Mouse (Mus musculus): ENCODE data around the gene Nipal1. TPM values are rescaled to one million over a fixed set of nuclear protein-coding genes. Genes with fewer than 3 reads are reported as not detected.

The Nipal1 gene
- polyA plus RNA-seq, 1 experiment from 2014 or later = 5.6 TPM

- peaks cover 2% of the 10 kb centered on the region; the same call in 1 of the 2 replicates for H3K27me3 ChIP-seq (ENCODE audit: insufficient read depth, low read length)
- H3K9me3 ChIP-seq (ENCODE audit: low read length) = no peaks in the 10 kb centered on the region
- peaks cover 16% of the 10 kb centered on the region; the same call in 1 of the 2 replicates for H3K4me1 ChIP-seq (ENCODE audit: insufficient read depth, low read length)
- ATAC-seq (ENCODE audit: low FRiP score, low TSS enrichment) = no peak
- no peak overlapping the region for H3K27ac ChIP-seq (ENCODE audit: low read length)
- H3K4me3 ChIP-seq (ENCODE audit: low read length) = no peak overlapping the region
- WGBS = 59% methylated on average over 7 of the region's 7 CpGs
- H3K4me2 ChIP-seq (replicated peaks; ENCODE audit: low read depth, low read length) = no peak overlapping the region
- H3K36me3 ChIP-seq (ENCODE audit: insufficient read depth, low read length) = no peaks in the 10 kb centered on the region
- H3K9ac ChIP-seq (replicated peaks; ENCODE audit: low read length) = no peak overlapping the region
These were observed 3.9 kb upstream of the Nipal1 start for GRCm38 (mm10) chr5:72643655-72644054.

GRCm38 (mm10) chr5:72644175-72644574, 3.4 kb upstream of the Nipal1 start, which contains the start of gene Cnga1:
TSS of gene Cnga1 (minus strand) at chr5:72644275.
- no peaks in the 10 kb centered on the region for H3K9me3 ChIP-seq (ENCODE audit: low read length)
- no peak within 1 kb of the TSS for H3K27ac ChIP-seq (ENCODE audit: low read length)
- no peaks in the 10 kb centered on the region for H3K36me3 ChIP-seq (ENCODE audit: insufficient read depth, low read length)
- ATAC-seq (ENCODE audit: low FRiP score, low TSS enrichment) = no peak
- no peak within 1 kb of the TSS for H3K4me3 ChIP-seq (ENCODE audit: low read length)
- H3K4me2 ChIP-seq (replicated peaks; ENCODE audit: low read depth, low read length) = no peak within 1 kb of the TSS
- peaks cover 16% of the 10 kb centered on the region; the same call in 1 of the 2 replicates for H3K4me1 ChIP-seq (ENCODE audit: insufficient read depth, low read length)
- H3K9ac ChIP-seq (replicated peaks; ENCODE audit: low read length) = no peak within 1 kb of the TSS
- peaks cover 7% of the 10 kb centered on the region; the same call in 1 of the 2 replicates for H3K27me3 ChIP-seq (ENCODE audit: insufficient read depth, low read length)
- 48% methylated on average over 1 of the region's 1 CpGs for WGBS

GRCm38 (mm10) chr5:72646131-72646530, 1.5 kb upstream of the Nipal1 start:
- Histone ChIP-seq H3K9me3 (ENCODE audit: low read length) (no peaks in the 10 kb centered on the region), H3K27me3 (ENCODE audit: insufficient read depth, low read length) (peaks cover 9% of the 10 kb centered on the region; the same call in 1 of the 2 replicates), H3K36me3 (ENCODE audit: insufficient read depth, low read length) (no peaks in the 10 kb centered on the region), H3K4me1 (ENCODE audit: insufficient read depth, low read length) (peaks cover 16% of the 10 kb centered on the region; the same call in 1 of the 2 replicates), H3K9ac (replicated peaks; ENCODE audit: low read length) (no peak overlapping the region), H3K4me3 (ENCODE audit: low read length) (no peak overlapping the region), H3K27ac (ENCODE audit: low read length) (no peak overlapping the region), H3K4me2 (replicated peaks; ENCODE audit: low read depth, low read length) (no peak overlapping the region)
- ATAC-seq (ENCODE audit: low FRiP score, low TSS enrichment) = no peak
- 31% methylated on average over 10 of the region's 10 CpGs for WGBS

GRCm38 (mm10) chr5:72646996-72647395, 599 bp upstream of the Nipal1 start:
- WGBS = 18% methylated on average over 10 of the region's 10 CpGs
- no peak for ATAC-seq (ENCODE audit: low FRiP score, low TSS enrichment)
- H3K9ac ChIP-seq (replicated peaks; ENCODE audit: low read length) = peak overlapping the region; percentile 44; the same call in 1 of the 2 replicates
- H3K4me1 ChIP-seq (ENCODE audit: insufficient read depth, low read length) = peaks cover 16% of the 10 kb centered on the region; the same call in 1 of the 2 replicates
- peak overlapping the region; percentile 56 for H3K4me3 ChIP-seq (ENCODE audit: low read length)
- H3K36me3 ChIP-seq (ENCODE audit: insufficient read depth, low read length) = no peaks in the 10 kb centered on the region
- H3K27me3 ChIP-seq (ENCODE audit: insufficient read depth, low read length) = peaks cover 9% of the 10 kb centered on the region; the same call in 1 of the 2 replicates
- no peak overlapping the region for H3K27ac ChIP-seq (ENCODE audit: low read length)
- H3K4me2 ChIP-seq (replicated peaks; ENCODE audit: low read depth, low read length) = peak overlapping the region; percentile 91
- no peaks in the 10 kb centered on the region for H3K9me3 ChIP-seq (ENCODE audit: low read length)

GRCm38 (mm10) chr5:72647958-72648595, 482 bp downstream of the Nipal1 start:
- peak; percentile 65; the same call in 1 of the 2 replicates for ATAC-seq (ENCODE audit: low FRiP score, low TSS enrichment)
- peak overlapping the region; percentile 60 for H3K9ac ChIP-seq (replicated peaks; ENCODE audit: low read length)
- H3K4me1 ChIP-seq (ENCODE audit: insufficient read depth, low read length) = peaks cover 16% of the 10 kb centered on the region; the same call in 1 of the 2 replicates
- no peaks in the 10 kb centered on the region for H3K9me3 ChIP-seq (ENCODE audit: low read length)
- no peak overlapping the region for H3K27ac ChIP-seq (ENCODE audit: low read length)
- H3K36me3 ChIP-seq (ENCODE audit: insufficient read depth, low read length) = no peaks in the 10 kb centered on the region
- peak overlapping the region; percentile 91 for H3K4me2 ChIP-seq (replicated peaks; ENCODE audit: low read depth, low read length)
- H3K27me3 ChIP-seq (ENCODE audit: insufficient read depth, low read length) = peaks cover 9% of the 10 kb centered on the region; the same call in 1 of the 2 replicates
- 7% methylated on average over 18 of the region's 18 CpGs for WGBS
- H3K4me3 ChIP-seq (ENCODE audit: low read length) = peak overlapping the region; percentile 56

GRCm38 (mm10) chr5:72648987-72649735, 1.6 kb downstream of the Nipal1 start:
- no peak for ATAC-seq (ENCODE audit: low FRiP score, low TSS enrichment)

GRCm38 (mm10) chr5:72653068-72653674, 5.6 kb downstream of the Nipal1 start:
- ATAC-seq (ENCODE audit: low FRiP score, low TSS enrichment) = no peak
- 55% methylated on average over 10 of the region's 10 CpGs for WGBS
- Histone ChIP-seq H3K27me3 (ENCODE audit: insufficient read depth, low read length) (peaks cover 9% of the 10 kb centered on the region; the same call in 1 of the 2 replicates), H3K9ac (replicated peaks; ENCODE audit: low read length) (no peak overlapping the region), H3K4me2 (replicated peaks; ENCODE audit: low read depth, low read length) (no peak overlapping the region), H3K4me1 (ENCODE audit: insufficient read depth, low read length) (peaks cover 7% of the 10 kb centered on the region), H3K36me3 (ENCODE audit: insufficient read depth, low read length) (no peaks in the 10 kb centered on the region), H3K27ac (ENCODE audit: low read length) (no peak overlapping the region), H3K9me3 (ENCODE audit: low read length) (no peaks in the 10 kb centered on the region), H3K4me3 (ENCODE audit: low read length) (no peak overlapping the region)

More at GRCm38 (mm10) chr5:72648987-72649735, 1.6 kb downstream of the Nipal1 start:
- H3K36me3 ChIP-seq (ENCODE audit: insufficient read depth, low read length) = no peaks in the 10 kb centered on the region
- H3K4me2 ChIP-seq (replicated peaks; ENCODE audit: low read depth, low read length) = no peak overlapping the region
- peaks cover 15% of the 10 kb centered on the region; the same call in 1 of the 2 replicates for H3K4me1 ChIP-seq (ENCODE audit: insufficient read depth, low read length)
- no peak overlapping the region for H3K27ac ChIP-seq (ENCODE audit: low read length)
- WGBS = 67% methylated on average over 9 of the region's 9 CpGs
- H3K27me3 ChIP-seq (ENCODE audit: insufficient read depth, low read length) = peaks cover 9% of the 10 kb centered on the region; the same call in 1 of the 2 replicates
- H3K4me3 ChIP-seq (ENCODE audit: low read length) = no peak overlapping the region
- no peak overlapping the region for H3K9ac ChIP-seq (replicated peaks; ENCODE audit: low read length)
- no peaks in the 10 kb centered on the region for H3K9me3 ChIP-seq (ENCODE audit: low read length)

- no peak overlapping the region for H3K9ac ChIP-seq (replicated peaks; ENCODE audit: low read length)
- peak overlapping the region; percentile 9; the same call in 1 of the 2 replicates for H3K4me2 ChIP-seq (replicated peaks; ENCODE audit: low read depth, low read length)
- no peak overlapping the region for H3K27ac ChIP-seq (ENCODE audit: low read length)
- no peaks in the 10 kb centered on the region for H3K9me3 ChIP-seq (ENCODE audit: low read length)
- no peaks in the 10 kb centered on the region for H3K36me3 ChIP-seq (ENCODE audit: insufficient read depth, low read length)
- peaks cover 5% of the 10 kb centered on the region for H3K4me1 ChIP-seq (ENCODE audit: insufficient read depth, low read length)
- WGBS = 8% methylated on average over 7 of the region's 7 CpGs
- H3K27me3 ChIP-seq (ENCODE audit: insufficient read depth, low read length) = no peaks in the 10 kb centered on the region
- H3K4me3 ChIP-seq (ENCODE audit: low read length) = no peak overlapping the region
- peak; percentile 65; the same call in 1 of the 2 replicates for ATAC-seq (ENCODE audit: low FRiP score, low TSS enrichment)
These were observed 8.7 kb downstream of the Nipal1 start for GRCm38 (mm10) chr5:72656270-72656791.

- Histone ChIP-seq H3K9me3 (ENCODE audit: low read length) (no peaks in the 10 kb centered on the region), H3K4me3 (ENCODE audit: low read length) (no peak overlapping the region), H3K4me1 (ENCODE audit: insufficient read depth, low read length) (peaks cover 5% of the 10 kb centered on the region), H3K27me3 (ENCODE audit: insufficient read depth, low read length) (no peaks in the 10 kb centered on the region), H3K27ac (ENCODE audit: low read length) (no peak overlapping the region), H3K36me3 (ENCODE audit: insufficient read depth, low read length) (no peaks in the 10 kb centered on the region), H3K4me2 (replicated peaks; ENCODE audit: low read depth, low read length) (no peak overlapping the region), H3K9ac (replicated peaks; ENCODE audit: low read length) (no peak overlapping the region)
- no peak for ATAC-seq (ENCODE audit: low FRiP score, low TSS enrichment)
- 80% methylated on average over 13 of the region's 13 CpGs for whole genome bisulfite sequencing
These were observed 10.8 kb downstream of the Nipal1 start for GRCm38 (mm10) chr5:72658375-72658774.
